Mouse (Mus musculus) monocyte, adult 5-6 weeks (primary cell): Measurements from ENCODE around the gene Tmem110. TPM values are rescaled to one million over a fixed set of nuclear protein-coding genes. Genes with fewer than 3 reads are reported as not detected.
A peak's percentile ranks its signal among the peaks of the same experiment; 100 is the strongest.

ENCODE experiments used
- ATAC-seq: fragments of 153-309, 156-312 bp; replicated peaks from 2 replicates; pipeline ENCODE4 v1.8.0; 2017; ENCODE audit warnings: mild to moderate bottlenecking; ENCODE audit not compliant: low TSS enrichment, insufficient number of reproducible peaks, severe bottlenecking, poor library complexity, low FRiP score
- total RNA-seq: library from RNA; stranded (forward); fragments of 200-1000, 200-491, 200-594 nt; gene quantifications from 3 replicates; pipeline ENCODE4 v1.2.3, GENCODE M21; 2017

Gene Tmem110
- total RNA-seq, 1 experiment from 2014 or later, result 6.1 TPM

DNA sequence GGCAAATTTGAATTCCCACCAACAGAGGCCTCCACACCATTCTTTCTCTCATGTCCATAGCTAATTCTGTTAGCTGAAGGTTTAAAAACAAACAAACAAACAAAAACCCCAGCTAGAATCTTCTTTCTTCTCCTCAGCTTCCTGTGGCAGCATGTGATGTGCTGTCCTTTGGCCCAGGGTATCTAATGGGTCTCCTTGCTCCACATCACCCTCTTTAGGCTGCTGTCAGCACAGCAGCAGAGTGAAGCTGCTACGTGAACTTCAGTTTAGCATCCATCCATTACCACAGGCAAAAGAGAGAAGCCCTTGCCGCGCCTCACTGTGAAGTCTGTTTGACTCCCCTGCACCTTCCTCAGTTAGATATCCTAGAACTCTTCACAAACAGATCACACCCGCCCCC is 32.6 kb downstream of the Tmem110 start:
- ATAC-seq, result no peak

DNA sequence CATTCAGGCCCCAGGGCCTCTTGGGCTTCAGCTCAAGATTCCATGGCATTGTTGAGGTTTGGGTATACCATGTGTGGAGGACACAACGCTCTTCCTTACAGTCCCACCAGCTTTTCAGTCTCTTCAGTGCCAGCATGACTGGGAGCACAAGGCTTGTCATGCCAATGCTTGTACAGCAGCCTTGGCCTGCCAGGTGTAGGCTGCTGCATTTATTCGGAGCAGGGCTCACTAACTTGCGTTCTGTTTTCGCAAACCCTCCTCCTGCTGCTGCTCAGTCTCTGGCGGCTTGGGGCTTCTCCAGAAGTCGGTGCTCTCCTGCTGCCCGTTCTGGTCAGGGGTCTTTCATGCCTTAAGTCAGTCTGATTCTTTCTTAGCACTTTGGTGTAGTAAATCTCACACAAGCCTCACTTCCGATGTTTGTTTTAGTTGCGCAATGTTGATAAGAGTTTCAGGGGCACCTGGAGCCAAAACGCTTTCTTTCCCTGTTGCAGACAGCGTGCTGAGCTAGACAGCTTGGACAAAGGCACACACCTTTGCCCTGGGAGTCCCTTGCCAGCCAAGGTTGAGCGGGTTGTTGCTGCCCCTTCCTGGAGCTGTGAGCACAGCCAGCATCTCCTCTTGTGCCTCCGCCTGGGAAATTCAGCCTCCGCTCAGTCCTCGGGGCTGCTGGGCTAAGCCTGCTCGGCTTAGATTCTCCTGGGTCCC is 36.2 kb downstream of the Tmem110 start:
- ATAC-seq, result no peak

DNA sequence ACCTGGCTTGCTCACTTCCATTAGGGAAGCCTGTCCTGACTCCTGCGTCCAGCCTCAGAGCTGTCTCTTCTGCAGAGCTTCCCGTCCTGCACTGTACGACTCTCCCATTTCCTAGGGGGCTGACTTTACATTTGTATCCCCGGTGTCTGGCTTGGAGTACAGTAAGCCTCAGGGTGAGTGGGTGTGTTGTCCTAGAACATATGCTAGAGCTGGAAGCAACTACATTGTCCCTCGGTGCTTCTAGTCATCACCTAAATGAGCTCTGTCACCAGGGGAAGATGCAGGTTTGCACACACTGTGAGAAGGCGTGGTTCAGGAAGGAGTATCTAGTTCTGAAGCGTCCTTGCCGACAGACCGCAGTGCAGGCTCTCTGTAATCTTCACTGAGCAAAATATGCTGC is 37.0 kb downstream of the Tmem110 start:
- no peak for ATAC-seq

DNA sequence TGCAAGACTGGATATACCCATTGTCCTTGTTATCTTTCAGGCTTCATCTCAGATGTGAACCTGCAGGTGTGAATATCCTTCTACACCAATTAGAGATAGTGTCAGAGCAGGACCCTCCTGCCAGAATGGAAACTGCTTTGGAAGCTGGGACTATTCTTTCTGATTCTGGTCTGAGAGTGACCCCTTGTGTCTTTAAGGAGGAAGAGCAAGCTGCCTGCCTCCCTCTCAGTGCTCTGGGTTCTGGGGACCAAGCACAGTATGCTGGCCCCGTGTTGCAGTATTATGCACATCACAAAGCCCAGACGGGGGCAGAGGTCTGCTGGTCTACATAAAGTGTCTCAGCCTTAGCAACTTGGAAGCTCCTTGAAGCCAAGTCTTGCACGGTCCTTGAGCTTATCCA is 39.9 kb downstream of the Tmem110 start:
- no peak for ATAC-seq

DNA sequence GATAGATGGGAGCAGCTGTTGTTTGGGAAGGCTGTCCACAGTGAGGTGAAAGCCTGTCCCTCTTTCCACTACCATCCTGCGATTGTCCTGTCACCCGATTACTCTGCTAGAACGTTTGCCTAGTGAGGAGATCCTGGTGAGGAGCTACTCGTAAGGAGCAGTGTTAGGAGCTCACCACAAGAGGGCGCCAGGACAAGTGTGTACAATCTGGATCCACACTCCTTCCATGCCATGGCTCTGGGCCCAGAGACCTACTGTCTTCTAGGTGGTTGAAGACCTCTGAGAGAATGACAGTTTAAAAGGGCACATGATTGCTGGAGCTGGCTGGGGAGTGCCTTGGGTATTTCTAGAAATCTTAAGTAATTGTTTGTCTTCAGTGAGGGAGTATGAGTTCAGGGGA is 41.7 kb downstream of the Tmem110 start:
- peak; percentile 69; the same call in 1 of the 2 replicates for ATAC-seq

DNA sequence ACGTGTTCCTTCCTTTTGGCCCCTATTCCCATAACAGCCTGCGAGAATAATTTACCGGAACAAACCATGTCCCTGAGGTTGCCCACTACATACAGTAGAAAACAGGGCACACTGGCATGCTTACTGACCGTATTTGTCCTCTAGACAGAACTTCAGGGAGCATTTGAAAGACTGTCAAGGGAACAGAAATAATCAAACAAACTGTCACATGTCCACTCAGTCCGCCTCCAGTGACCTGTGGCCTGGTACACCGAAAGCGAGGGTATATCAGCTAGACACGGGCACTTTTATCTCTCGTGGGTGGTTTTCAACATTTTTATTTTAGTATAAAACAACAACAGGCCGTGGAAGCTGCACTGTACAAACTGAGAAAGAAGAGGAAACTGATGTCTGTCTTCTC is 43.4 kb downstream of the Tmem110 start:
- ATAC-seq, result no peak

DNA sequence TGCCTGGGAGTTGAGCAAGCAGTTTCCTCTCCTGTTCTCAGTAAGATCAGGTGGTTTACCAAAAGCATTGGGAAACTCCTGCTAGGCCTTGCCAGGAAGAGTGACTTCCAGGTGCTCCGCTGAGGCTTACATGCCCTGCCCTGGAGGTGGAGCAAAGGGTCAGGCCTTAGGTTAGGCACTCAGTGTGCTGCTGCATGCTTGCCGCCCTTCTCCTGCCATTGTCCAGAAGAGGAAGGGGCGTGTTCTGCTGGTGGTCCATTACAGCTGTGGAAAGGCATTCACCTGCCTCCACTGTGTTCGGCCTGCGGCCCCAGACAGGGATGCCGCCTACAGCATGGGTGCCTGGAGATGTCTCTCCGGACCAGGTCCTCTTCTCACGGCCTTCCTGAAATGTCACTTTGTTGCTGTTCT is 44.0 kb downstream of the Tmem110 start:
- ATAC-seq, result no peak

DNA sequence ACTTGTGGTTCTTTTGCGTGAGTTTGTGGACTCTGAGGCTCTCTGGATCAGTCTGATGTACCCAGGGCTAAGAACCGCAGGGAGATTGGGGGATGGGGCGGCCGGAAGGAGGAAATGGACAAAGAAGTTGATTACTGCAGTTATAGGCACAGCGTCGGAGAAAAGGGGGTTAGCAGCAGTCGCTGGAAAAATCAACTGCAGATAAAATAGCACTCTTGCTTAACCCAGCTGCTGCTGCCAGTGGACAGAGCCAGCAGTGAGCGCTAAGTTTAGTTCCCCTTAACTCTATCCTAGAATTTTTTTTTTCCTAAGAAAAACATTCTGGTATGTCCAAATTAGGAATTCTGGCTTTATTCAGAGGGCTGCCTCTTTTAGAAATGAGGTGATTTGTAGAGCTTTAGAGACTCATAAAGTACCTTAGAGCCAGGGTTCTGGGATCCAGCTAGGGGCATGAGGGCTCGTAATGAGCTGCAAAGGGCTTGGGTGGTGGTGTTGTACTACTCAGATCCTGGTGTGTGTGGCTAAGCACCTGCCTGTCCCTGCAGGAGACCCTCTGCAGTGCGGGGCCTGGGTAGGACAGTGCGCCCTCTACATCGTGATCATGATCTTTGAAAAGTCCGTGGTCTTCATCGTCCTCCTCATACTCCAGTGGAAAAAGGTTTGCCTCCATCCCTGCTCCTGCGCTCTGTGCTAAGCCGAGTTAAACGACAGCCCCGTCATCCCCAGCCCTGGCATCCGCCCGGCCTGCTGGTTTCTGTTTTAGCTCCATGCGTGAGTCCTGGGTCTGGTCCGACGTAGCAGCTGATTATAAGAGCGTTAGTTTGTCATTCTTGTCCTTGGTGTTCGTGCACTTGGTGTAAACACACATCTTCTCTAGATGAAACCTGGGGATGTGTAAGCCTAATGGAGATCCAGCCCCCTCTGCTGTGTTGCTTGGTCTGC is 45.1 kb downstream of the Tmem110 start:
- ATAC-seq, result no peak

DNA sequence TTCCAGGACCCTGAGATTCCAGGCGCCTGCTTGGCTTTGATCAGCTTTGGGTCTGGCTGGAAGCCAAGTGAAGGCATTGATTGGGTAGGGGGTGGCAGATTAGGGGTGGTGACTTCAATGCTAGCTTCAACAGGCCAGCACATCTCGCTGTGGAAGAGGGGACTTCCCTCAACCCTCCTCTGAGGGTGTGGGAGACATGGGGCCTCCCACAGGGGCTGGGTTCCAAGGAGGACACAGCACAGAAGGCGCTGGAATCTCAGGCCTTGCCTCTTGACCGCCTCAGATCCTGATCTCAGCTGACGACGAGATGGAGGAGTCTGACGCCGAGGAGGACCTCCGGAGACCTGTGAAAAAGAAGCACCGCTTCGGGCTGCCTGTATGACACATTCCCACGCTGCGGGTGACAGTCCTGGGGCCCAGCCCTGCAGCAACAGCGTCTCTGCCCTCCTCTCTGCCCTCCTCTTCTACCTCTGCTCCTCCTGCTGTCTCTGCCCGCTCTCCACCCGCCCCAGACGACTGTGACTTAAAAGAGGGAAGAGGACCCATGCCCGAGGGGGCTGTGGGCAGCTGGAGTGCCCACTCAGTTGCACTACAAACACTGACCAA is 48.8 kb downstream of the Tmem110 start:
- ATAC-seq, result no peak

DNA sequence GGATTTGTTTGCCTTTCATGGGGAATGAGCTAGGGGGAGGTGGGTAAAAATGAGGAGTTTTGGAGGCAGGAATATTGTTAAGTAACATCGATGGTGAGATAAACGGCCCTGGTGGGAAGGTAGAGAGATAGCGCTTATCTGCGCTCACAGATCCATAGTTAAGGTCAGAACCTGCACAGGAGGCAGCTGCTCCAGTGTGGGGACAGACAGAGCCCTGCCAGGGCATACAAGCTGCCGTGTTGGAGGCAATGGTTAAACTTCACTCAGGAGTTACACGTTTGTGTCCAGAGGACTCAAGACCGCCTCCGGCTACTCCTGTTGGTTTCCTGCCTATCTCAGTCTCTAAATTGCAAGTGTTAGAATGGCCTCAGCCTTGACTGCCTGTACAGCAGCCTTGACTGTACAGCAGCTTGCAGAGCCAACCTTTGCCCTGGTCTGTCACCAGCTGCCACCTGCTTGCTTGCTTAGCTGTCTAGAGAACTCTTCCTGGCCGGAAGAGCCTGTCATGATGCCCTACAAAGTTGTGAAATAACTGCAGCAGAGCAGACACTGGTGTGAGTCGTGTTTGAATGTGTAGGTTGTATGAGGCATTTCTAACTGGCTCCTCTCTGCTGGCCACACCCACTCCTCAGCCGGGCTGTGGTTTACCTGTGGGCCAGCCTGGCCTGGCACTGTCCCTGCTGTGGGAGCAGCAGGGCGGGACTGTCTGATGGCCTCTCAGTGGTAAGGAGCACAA is 49.9 kb downstream of the Tmem110 start:
- ATAC-seq, result no peak

DNA sequence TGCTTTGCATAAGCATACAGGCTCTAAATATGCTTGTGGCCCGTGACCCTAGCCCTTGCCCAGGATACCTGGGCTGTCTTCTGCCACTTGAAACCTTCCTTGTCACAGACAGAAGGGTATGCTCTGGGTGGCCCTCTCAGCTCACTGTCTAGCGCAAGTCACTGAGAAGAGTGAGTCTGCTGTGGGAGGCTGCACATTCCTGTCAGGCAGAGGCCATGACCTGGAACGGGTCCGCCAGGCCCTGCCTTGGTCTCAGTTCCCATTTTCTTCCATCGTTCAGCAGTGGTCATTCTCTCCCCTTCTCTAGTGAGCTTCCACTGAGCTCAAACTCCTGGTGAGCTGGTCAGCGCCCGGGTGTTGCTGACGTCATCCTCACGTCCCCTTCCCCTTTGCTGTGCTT is 50.6 kb downstream of the Tmem110 start:
- ATAC-seq, result no peak

DNA sequence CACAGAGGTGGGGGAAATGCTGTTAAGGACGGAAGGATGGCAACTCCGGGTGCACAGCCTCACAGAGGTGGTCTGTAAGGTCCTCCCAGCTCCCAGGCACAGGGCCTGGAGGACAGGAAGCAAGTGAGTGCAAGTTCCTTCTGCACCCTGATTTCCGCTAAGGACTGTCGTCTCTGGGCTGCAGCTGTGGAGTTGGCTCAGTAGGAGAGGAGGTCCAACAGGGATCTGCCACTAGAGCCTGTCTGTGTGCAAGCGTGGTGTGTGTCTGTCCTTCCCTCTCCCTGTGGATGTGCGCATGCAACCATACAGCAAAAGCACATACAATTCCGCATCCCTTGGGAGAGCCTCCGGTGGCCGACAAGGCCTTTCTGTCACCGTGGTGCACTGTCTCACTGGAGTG is 51.1 kb downstream of the Tmem110 start:
- ATAC-seq, result no peak

DNA sequence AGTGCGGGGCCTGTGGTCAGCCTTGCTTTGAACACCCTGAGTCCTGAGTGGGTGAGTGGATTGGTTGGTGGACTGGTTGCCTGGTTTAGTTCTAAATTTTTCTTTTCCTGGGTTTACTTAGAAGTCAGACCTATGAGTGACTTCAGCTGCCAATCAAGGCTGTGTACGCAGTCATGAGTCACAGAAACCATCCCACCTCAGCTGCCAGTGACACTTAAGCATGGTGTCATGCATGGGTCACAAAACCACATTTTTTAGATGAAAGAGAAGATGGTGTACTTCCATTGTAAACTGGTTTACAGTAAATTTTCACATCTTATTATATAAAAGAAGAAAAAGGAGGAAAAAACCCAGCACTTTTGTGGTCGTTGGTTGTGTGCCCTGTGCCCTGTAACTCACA is 52.4 kb downstream of the Tmem110 start:
- no peak for ATAC-seq

DNA sequence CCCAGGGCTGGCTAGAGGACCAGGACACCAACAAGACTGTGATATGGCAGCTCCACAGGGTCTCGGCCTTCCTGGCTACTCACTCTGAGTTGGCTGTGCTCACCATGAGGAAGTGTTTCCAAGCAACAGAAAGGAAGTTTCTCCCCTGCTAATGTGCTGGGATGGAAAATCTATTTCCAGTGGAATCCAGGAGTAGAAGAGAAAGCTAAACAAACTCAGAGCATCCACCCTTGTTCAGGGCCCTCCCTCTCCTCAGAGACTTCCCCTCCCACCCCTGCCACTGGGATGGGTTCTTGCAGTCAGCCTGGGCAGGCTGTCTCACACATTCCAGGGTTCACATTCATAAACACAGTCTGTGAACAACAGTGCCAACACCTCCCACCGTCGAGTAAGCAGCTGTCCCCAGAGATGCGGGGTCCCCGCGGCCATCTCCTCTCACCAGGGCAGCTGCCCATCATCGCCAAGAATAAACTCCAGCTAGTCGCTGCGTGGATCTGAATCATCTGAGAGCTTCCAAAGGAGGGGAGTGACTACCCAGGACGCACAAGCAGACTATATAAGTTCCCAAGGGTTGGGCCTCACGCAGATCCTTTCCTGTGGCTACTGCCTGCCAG is 53.7 kb downstream of the Tmem110 start, which contains the start of gene Mustn1:
Gene Mustn1 (plus strand): TSS at position 243 of the 614 bp plus-strand sequence.
- no peak for ATAC-seq

DNA sequence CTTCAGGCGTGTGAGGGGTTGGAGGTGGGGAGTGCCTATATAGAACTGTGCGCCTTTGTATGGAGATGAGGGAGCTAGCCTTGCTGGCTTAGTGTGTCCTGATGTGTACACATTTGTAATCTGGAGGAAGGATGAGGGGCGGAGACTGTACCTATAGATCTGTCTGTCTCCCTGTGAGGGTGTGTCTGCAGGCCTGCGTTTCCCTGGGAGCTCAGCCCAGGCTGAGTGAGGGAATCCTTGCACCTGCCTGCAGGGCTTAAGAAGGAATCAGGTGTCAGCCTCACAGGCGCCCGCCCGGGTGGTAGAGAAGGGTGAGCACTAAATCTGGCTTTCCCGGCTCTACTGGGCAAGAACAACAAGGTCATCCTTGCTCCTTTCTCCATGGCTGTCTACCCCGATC is 54.4 kb downstream of the Tmem110 start:
- no peak for ATAC-seq

DNA sequence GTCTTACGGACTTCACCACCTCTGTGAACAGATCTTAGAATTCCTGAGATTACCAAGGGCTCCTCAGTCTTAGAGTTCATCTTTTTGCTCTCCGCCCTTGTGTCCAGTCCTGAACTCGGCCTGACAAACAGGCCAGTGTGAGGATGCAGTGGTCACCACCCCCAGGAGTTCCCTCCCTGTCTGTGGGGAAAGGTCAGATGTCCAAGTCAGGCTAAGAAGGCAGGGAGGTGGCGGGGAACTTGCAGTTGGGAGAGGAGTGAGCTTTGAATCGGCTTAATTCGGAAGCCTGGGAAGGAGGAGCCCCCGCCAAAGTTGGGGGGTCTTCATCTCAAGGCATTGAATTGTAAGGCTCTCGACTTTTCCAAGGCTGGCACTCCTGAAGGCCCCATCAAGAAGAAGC is 54.9 kb downstream of the Tmem110 start:
- no peak for ATAC-seq

DNA sequence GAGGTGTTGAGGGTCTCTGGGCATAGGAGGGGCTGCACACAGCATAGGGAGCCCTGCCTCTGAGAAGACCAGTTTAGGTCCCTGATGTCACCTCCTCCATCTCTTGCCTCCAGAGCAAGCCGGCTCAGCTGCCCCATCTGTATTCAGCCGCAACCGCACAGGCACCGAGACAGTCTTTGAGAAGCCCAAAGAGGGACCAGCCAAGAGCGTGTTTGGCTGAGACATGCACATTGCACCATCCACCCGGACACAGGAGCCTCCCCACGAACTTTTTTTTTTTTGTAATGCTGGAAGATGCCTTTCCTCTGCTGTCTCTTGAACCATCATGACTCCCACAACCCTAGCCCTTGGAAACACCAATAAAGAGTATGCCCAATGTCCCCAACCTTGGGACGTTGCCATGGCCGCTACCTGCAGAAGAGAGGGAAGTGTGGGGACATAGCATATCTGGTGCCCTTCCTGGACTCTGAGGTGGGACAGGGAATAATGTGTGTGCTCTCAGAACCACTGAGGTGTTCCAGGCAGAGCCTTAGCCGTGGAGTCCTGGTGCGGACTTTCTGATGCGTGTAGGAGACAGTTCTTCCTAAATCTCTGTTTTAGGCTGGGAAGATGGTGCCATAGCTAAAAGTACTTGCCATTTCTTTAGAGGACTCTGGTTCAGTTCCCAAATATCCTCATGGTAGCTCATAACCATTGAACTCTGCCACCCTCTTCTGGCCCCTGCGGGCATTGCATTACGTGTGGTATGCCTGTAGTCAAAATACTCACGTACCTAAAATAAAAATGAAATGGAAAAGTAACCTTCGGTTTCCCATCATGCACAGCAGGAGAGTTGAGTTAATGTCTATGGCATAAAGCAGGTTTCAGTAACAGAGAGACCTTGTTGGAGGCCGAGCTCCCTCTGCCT is 55.7 kb downstream of the Tmem110 start:
- ATAC-seq, result no peak

DNA sequence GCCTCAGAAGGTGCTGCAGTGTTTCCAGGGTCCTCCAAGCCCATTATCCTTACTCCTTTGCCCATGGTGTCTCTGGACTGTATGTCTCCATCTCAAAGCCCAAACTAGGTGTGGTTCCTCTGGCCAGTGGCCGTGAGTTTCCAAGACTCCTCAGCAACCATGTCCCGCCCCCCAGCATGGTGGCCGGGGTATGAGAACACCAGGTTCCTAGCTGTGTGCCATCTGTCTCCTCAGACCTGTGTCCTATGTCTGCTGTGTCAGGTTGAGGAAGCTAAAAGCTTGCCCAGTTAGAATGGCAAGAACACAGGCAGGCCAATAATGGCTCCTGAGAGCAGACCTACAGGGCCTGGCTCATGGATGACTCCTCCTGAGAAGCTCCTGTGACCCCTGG is 56.3 kb downstream of the Tmem110 start:
- no peak for ATAC-seq
